Mouse (Mus musculus) lung, embryonic 16.5 days (tissue): ENCODE measurements around the gene Depdc1b. TPM values are rescaled to one million over a fixed set of nuclear protein-coding genes. Genes with fewer than 3 reads are reported as not detected.

Experiments used
- ATAC-seq: fragments of 200-750 bp; cut with Nextera tagmentation; 2 replicates; pipeline ENCODE4 v1.8.0; 2017; ENCODE audit warnings: low read depth, mild to moderate bottlenecking, moderate library complexity
- H3K27ac ChIP-seq: fragments of 300-500 bp; sonication (generic); 2 replicates; pipeline ENCODE4 v1.5.1; 2014; ENCODE audit warnings: mild to moderate bottlenecking, control low read depth, low read length
- H3K27me3 ChIP-seq: fragments of 300-500 bp; sonication (generic); 2 replicates; pipeline ENCODE4 v1.6.1; 2014; ENCODE audit warnings: low read depth, low read length, mixed read lengths; ENCODE audit not compliant: control insufficient read depth, insufficient read depth
- H3K36me3 ChIP-seq: fragments of 300-500 bp; sonication (generic); 2 replicates; pipeline ENCODE4 v1.6.1; 2014; ENCODE audit warnings: low read length; ENCODE audit not compliant: control insufficient read depth, insufficient read depth
- H3K4me1 ChIP-seq: fragments of 300-500 bp; sonication (generic); replicated peaks from 2 replicates; pipeline ENCODE4 v1.6.1; 2014; ENCODE audit warnings: low read length, mixed read lengths; ENCODE audit not compliant: control insufficient read depth, insufficient read depth
- H3K4me2 ChIP-seq: fragments of 300-500 bp; sonication (generic); 2 replicates; pipeline ENCODE4 v1.6.1; 2014; ENCODE audit warnings: low read depth, low read length, control low read depth
- H3K4me3 ChIP-seq: fragments of 300-500 bp; sonication (generic); 2 replicates; pipeline ENCODE4 v1.5.1; 2014; ENCODE audit warnings: mild to moderate bottlenecking, low read length, control low read depth
- H3K9ac ChIP-seq: fragments of 300-500 bp; sonication (generic); 2 replicates; pipeline ENCODE4 v1.6.1; 2014; ENCODE audit warnings: low read length, control low read depth
- H3K9me3 ChIP-seq: fragments of 300-500 bp; sonication (generic); 2 replicates; pipeline ENCODE4 v1.6.1; 2016; ENCODE audit warnings: low read length; ENCODE audit not compliant: control insufficient read depth
- WGBS: fragments of 180-500 bp; shearing (Covaris S2); extraction: QIAGEN DNeasy Blood & Tissue Kit; methylation state at CpG from one replicate; pipeline ENCODE4 v1.1.7; 2014; 5-methylcytosine and 5-hydroxymethylcytosine counted together
- polyA plus RNA-seq: library from polyadenylated mRNA; unstranded; fragments of >200 nt; fragmentation: Nextera tagmentation; extraction: Ambion mirVana; gene quantifications from 2 replicates; pipeline ENCODE4 v1.2.1, GENCODE M21; 2015

Gene Depdc1b
- polyA plus RNA-seq, 1 experiment from 2014 or later = 14.3 TPM

GRCm38 (mm10) chr13:108323866-108324829, 8.0 kb downstream of the Depdc1b start:
- Histone ChIP-seq H3K9me3 (no peaks in the 10 kb centered on the region), H3K4me3 (no peak overlapping the region), H3K27ac (no peak overlapping the region), H3K27me3 (no peaks in the 10 kb centered on the region), H3K9ac (no peak overlapping the region), H3K4me1 (no peaks in the 10 kb centered on the region), H3K4me2 (no peak overlapping the region), H3K36me3 (no peaks in the 10 kb centered on the region; the same call in none of the 2 replicates)
- WGBS = 91% methylated on average over 22 of the region's 22 CpGs
- ATAC-seq = no peak

- H3K9ac ChIP-seq = no peak overlapping the region
- ATAC-seq = no peak
- H3K36me3 ChIP-seq = peaks cover 3% of the 10 kb centered on the region
- H3K9me3 ChIP-seq = no peaks in the 10 kb centered on the region
- no peaks in the 10 kb centered on the region for H3K4me1 ChIP-seq
- no peak overlapping the region for H3K27ac ChIP-seq
- H3K4me3 ChIP-seq = no peak overlapping the region
- 87% methylated on average over 5 of the region's 5 CpGs for WGBS
- no peaks in the 10 kb centered on the region for H3K27me3 ChIP-seq
- H3K4me2 ChIP-seq = no peak overlapping the region
Observed at GRCm38 (mm10) chr13:108325871-108326270, 9.7 kb downstream of the Depdc1b start.

- ATAC-seq = no peak
- Histone ChIP-seq H3K27ac (no peak overlapping the region), H3K4me1 (no peaks in the 10 kb centered on the region), H3K9ac (no peak overlapping the region), H3K36me3 (peaks cover 3% of the 10 kb centered on the region), H3K4me3 (no peak overlapping the region), H3K27me3 (no peaks in the 10 kb centered on the region), H3K9me3 (no peaks in the 10 kb centered on the region), H3K4me2 (no peak overlapping the region)
- WGBS = 85% methylated on average over 10 of the region's 10 CpGs
Observed at GRCm38 (mm10) chr13:108326351-108326750, 10.2 kb downstream of the Depdc1b start.

- WGBS = 73% methylated on average over 7 of the region's 7 CpGs
- H3K4me2 ChIP-seq = no peak overlapping the region
- H3K27me3 ChIP-seq = no peaks in the 10 kb centered on the region
- no peak overlapping the region for H3K4me3 ChIP-seq
- H3K9me3 ChIP-seq = no peaks in the 10 kb centered on the region
- no peaks in the 10 kb centered on the region for H3K4me1 ChIP-seq
- no peak for ATAC-seq
- no peak overlapping the region for H3K27ac ChIP-seq
- peaks cover 3% of the 10 kb centered on the region for H3K36me3 ChIP-seq
- H3K9ac ChIP-seq = no peak overlapping the region
Observed at GRCm38 (mm10) chr13:108327047-108327446, 10.9 kb downstream of the Depdc1b start.

GRCm38 (mm10) chr13:108328406-108329180, 12.5 kb downstream of the Depdc1b start:
- Histone ChIP-seq H3K9ac (no peak overlapping the region), H3K9me3 (no peaks in the 10 kb centered on the region), H3K27me3 (no peaks in the 10 kb centered on the region), H3K4me1 (no peaks in the 10 kb centered on the region), H3K4me2 (no peak overlapping the region), H3K27ac (no peak overlapping the region), H3K36me3 (peaks cover 3% of the 10 kb centered on the region), H3K4me3 (no peak overlapping the region)
- 88% methylated on average over 21 of the region's 21 CpGs for WGBS
- no peak for ATAC-seq

GRCm38 (mm10) chr13:108329693-108330092, 13.6 kb downstream of the Depdc1b start:
- peak; percentile 28; the same call in 1 of the 2 replicates for ATAC-seq
- no peak overlapping the region for H3K9ac ChIP-seq
- no peak overlapping the region for H3K4me2 ChIP-seq
- H3K36me3 ChIP-seq = peaks cover 3% of the 10 kb centered on the region
- no peak overlapping the region for H3K27ac ChIP-seq
- H3K4me1 ChIP-seq = no peaks in the 10 kb centered on the region
- no peaks in the 10 kb centered on the region for H3K27me3 ChIP-seq
- H3K9me3 ChIP-seq = no peaks in the 10 kb centered on the region
- no peak overlapping the region for H3K4me3 ChIP-seq
- WGBS = 56% methylated on average over 3 of the region's 3 CpGs

GRCm38 (mm10) chr13:108335257-108336003, 19.3 kb downstream of the Depdc1b start:
- no peak overlapping the region for H3K4me3 ChIP-seq
- H3K4me2 ChIP-seq = peak overlapping the region; percentile 19; the same call in 1 of the 2 replicates
- H3K36me3 ChIP-seq = 0 out of 2 replicates have a peak, but pooled peaks cover 3% of the 10 kb centered on the region
- no peak overlapping the region for H3K9ac ChIP-seq
- H3K27me3 ChIP-seq = no peaks in the 10 kb centered on the region
- H3K9me3 ChIP-seq = no peaks in the 10 kb centered on the region
- 60% methylated on average over 15 of the region's 15 CpGs for WGBS
- H3K27ac ChIP-seq = no peak overlapping the region
- no peaks in the 10 kb centered on the region for H3K4me1 ChIP-seq
- peak; percentile 45; the same call in 1 of the 2 replicates for ATAC-seq

- H3K9me3 ChIP-seq = no peaks in the 10 kb centered on the region
- H3K9ac ChIP-seq = no peak overlapping the region
- no peak overlapping the region for H3K4me3 ChIP-seq
- no peak overlapping the region for H3K4me2 ChIP-seq
- no peaks in the 10 kb centered on the region for H3K4me1 ChIP-seq
- H3K27ac ChIP-seq = no peak overlapping the region
- ATAC-seq = no peak
- no peaks in the 10 kb centered on the region for H3K27me3 ChIP-seq
- 93% methylated on average over 11 of the region's 11 CpGs for WGBS
- no peaks in the 10 kb centered on the region for H3K36me3 ChIP-seq
Observed at GRCm38 (mm10) chr13:108336192-108336591, 20.1 kb downstream of the Depdc1b start.
